Mouse (Mus musculus): ENCODE results near the gene Smarcc2.

- TF ChIP-seq POLR2A (IDR thresholded peaks at IDR 0.05; ENCODE audit: borderline replicate concordance, control insufficient read depth, low read depth, low read length): no peak
- no peak for TF ChIP-seq CTCF (IDR thresholded peaks at IDR 0.05; ENCODE audit: control insufficient read depth, insufficient read depth, low read length)
Observed at GRCm38 (mm10) chr10:128435186-128435823, 23.7 kb upstream of the Smarcc2 start.

Data from bone marrow, adult 2 months (tissue).